Mouse (Mus musculus) C2C12 (cell line): ENCODE data around the gene Stum.

ENCODE experiments used
- CEBPB ChIP-seq: IDR thresholded peaks from one replicate; pipeline ENCODE4 v1.6.1; 2011; ENCODE audit warnings: low read depth, mild to moderate bottlenecking, control low read depth, moderate library complexity
- CTCF ChIP-seq: IDR thresholded peaks from one replicate; pipeline ENCODE4 v1.5.1; 2011; ENCODE audit not compliant: control insufficient read depth, insufficient read depth, insufficient read length
- FOSL1 ChIP-seq: IDR thresholded peaks from one replicate; pipeline ENCODE4 v1.8.0; 2011; ENCODE audit warnings: mild to moderate bottlenecking, low read length; ENCODE audit not compliant: poor library complexity, insufficient read depth, severe bottlenecking
- MYOG ChIP-seq: IDR thresholded peaks from one replicate; pipeline ENCODE4 v1.6.1; 2011; ENCODE audit not compliant: control insufficient read depth, insufficient read length; ENCODE audit errors: extremely low read depth
- USF1 ChIP-seq: IDR thresholded peaks from one replicate; pipeline ENCODE4 v1.6.1; 2011; ENCODE audit warnings: low read depth, mild to moderate bottlenecking, control low read depth, moderate library complexity

- TF ChIP-seq USF1 (no peak), CEBPB (no peak), MYOG (no peak), CTCF (no peak), FOSL1 (no peak)
Measured at GRCm38 (mm10) chr1:180387750-180388480, 95.4 kb downstream of the Stum start.
